Mouse (Mus musculus) embryonic facial prominence, embryonic 11.5 days (tissue): ENCODE measurements around the gene Nckipsd. TPM values are rescaled to one million over a fixed set of nuclear protein-coding genes. Genes with fewer than 3 reads are reported as not detected.

Experiments
- ATAC-seq: fragments of 200-750 bp; cut with Nextera tagmentation; replicated peaks from 2 replicates; pipeline ENCODE4 v1.8.0; 2017; ENCODE audit warnings: low read depth; ENCODE audit not compliant: insufficient number of reproducible peaks, low FRiP score, low TSS enrichment
- DNase-seq: peaks from one replicate; pipeline ENCODE4 v3.0.0-alpha.2; 2015; ENCODE audit warnings: low spot score
- H3K27ac ChIP-seq: fragments of 300-500 bp; sonication (generic); replicated peaks from 2 replicates; pipeline ENCODE4 v1.5.1; 2014; ENCODE audit warnings: mild to moderate bottlenecking, low read depth, low read length, control low read depth
- H3K27me3 ChIP-seq: fragments of 300-500 bp; sonication (generic); 2 replicates; pipeline ENCODE4 v1.6.1; 2014; ENCODE audit warnings: mild to moderate bottlenecking, low read length, moderate library complexity, mixed read lengths; ENCODE audit not compliant: control insufficient read depth, insufficient read depth
- H3K36me3 ChIP-seq: fragments of 300-500 bp; sonication (generic); replicated peaks from 2 replicates; pipeline ENCODE4 v1.6.1; 2014; ENCODE audit warnings: low read depth, mild to moderate bottlenecking, low read length, moderate library complexity, mixed read lengths; ENCODE audit not compliant: control insufficient read depth, insufficient read depth
- H3K4me1 ChIP-seq: fragments of 300-500 bp; sonication (generic); 2 replicates; pipeline ENCODE4 v1.6.1; 2014; ENCODE audit warnings: low read length, mixed read lengths; ENCODE audit not compliant: control insufficient read depth, insufficient read depth
- H3K4me2 ChIP-seq: fragments of 300-500 bp; sonication (generic); 2 replicates; pipeline ENCODE4 v1.6.1; 2014; ENCODE audit warnings: low read depth, mild to moderate bottlenecking, control low read depth, low read length, moderate library complexity
- H3K4me3 ChIP-seq: fragments of 300-500 bp; sonication (generic); 2 replicates; pipeline ENCODE4 v1.5.1; 2014; ENCODE audit warnings: low read depth, low read length, control low read depth
- H3K9ac ChIP-seq: fragments of 300-500 bp; sonication (generic); replicated peaks from 2 replicates; pipeline ENCODE4 v1.6.1; 2014; ENCODE audit warnings: mild to moderate bottlenecking, control low read depth, low read length
- H3K9me3 ChIP-seq: fragments of 300-500 bp; sonication (generic); replicated peaks from 2 replicates; pipeline ENCODE4 v1.6.1; 2016; ENCODE audit warnings: mild to moderate bottlenecking, low read length, inconsistent platforms, mixed read lengths; ENCODE audit not compliant: control insufficient read depth
- WGBS: fragments of 180-500 bp; shearing (Covaris S2); extraction: QIAGEN DNeasy Blood & Tissue Kit; methylation state at CpG from one replicate; pipeline ENCODE4 v1.1.7; 2014; 5-methylcytosine and 5-hydroxymethylcytosine counted together
- polyA plus RNA-seq: library from polyadenylated mRNA; unstranded; fragments of >200 nt; fragmentation: Nextera tagmentation; extraction: Ambion mirVana; gene quantifications from 2 replicates; pipeline ENCODE4 v1.2.1, GENCODE M21; 2014

Nckipsd gene
- polyA plus RNA-seq, 1 experiment from 2014 or later: 9.1 TPM

DNA sequence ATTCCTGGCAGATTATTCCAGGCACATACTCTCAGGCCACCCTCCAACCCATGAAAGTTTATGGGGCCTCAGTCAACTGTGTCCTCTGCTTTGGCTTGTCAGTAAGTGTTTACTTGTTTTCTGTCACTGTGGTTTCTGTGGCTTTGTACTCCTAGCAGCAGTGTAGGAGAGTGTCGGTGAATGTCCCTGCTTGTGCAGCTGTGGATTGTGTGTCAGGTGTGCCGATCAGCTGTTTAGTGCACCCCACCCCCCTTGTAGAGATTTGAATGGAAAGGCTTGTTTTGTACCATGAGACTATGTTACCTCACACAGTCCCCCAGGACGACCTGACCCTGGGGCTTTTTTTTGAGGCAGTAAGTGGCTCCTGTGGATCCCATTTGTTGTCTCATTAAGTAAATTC, 15.4 kb upstream of the Nckipsd start:
- no peaks in the 10 kb centered on the region for H3K4me1 ChIP-seq
- ATAC-seq (no peak), DNase-seq (no peak)
- no peaks in the 10 kb centered on the region for H3K27me3 ChIP-seq
- H3K9me3 ChIP-seq: no peaks in the 10 kb centered on the region
- no peak overlapping the region for H3K27ac ChIP-seq
- 56% methylated on average over 3 of the region's 3 CpGs for WGBS
- H3K4me2 ChIP-seq: no peak overlapping the region
- H3K9ac ChIP-seq: no peak overlapping the region
- H3K36me3 ChIP-seq: peaks cover 2% of the 10 kb centered on the region; the same call in 1 of the 2 replicates
- H3K4me3 ChIP-seq: no peak overlapping the region

DNA sequence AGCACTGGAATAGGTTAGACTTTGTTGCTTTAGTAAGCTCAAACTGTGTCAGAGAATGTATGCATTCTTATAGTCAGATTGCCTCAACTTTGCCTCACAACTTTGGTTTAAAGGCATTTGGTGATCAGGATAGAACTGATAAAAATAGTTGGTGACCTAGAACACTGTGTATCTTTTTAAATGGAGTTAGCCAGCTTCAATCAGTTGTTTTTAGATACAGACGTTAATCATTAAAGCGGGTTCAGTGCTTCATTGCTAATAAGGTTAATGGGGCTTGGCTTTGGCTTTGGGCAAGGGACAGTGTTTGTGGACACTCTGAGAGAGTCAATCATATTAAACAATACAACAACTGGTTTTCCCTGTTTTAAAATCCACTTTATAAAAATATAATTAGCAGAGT, 12.9 kb upstream of the Nckipsd start:
- ATAC-seq (no peak), DNase-seq (no peak)
- Histone ChIP-seq H3K27me3 (no peaks in the 10 kb centered on the region), H3K9ac (no peak overlapping the region), H3K9me3 (no peaks in the 10 kb centered on the region), H3K4me3 (no peak overlapping the region), H3K4me2 (no peak overlapping the region), H3K27ac (no peak overlapping the region), H3K4me1 (no peaks in the 10 kb centered on the region), H3K36me3 (peaks cover 17% of the 10 kb centered on the region)
- WGBS: 73% methylated on average over 2 of the region's 2 CpGs

DNA sequence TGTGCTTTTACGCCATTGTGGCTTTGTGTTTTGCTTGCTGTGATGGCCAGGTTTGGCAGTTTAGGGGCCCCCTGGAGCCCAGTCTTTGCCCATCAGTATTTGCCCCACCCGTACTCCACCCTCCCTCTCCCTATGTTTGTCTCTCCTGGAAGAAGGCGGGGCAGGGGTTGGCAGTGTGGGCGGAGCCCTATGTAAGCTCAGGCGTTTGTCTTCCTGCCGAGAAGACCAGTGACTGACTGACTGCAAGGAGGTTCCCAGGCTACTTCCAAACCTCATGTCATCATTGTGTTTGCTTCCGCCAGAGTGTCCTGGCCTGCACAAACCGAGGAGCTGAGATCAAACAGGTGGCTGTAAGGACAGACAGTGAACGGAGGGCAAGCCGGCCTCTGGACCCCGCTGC, 12.4 kb upstream of the Nckipsd start:
- DNase-seq: no peak
- H3K4me2 ChIP-seq: no peak overlapping the region
- H3K36me3 ChIP-seq: peaks cover 17% of the 10 kb centered on the region
- no peaks in the 10 kb centered on the region for H3K9me3 ChIP-seq
- 46% methylated on average over 11 of the region's 11 CpGs for WGBS
- no peak overlapping the region for H3K9ac ChIP-seq
- no peaks in the 10 kb centered on the region for H3K27me3 ChIP-seq
- no peak overlapping the region for H3K27ac ChIP-seq
- H3K4me3 ChIP-seq: no peak overlapping the region
- ATAC-seq: no peak; the same call in 1 of the 2 replicates
- no peaks in the 10 kb centered on the region for H3K4me1 ChIP-seq

DNA sequence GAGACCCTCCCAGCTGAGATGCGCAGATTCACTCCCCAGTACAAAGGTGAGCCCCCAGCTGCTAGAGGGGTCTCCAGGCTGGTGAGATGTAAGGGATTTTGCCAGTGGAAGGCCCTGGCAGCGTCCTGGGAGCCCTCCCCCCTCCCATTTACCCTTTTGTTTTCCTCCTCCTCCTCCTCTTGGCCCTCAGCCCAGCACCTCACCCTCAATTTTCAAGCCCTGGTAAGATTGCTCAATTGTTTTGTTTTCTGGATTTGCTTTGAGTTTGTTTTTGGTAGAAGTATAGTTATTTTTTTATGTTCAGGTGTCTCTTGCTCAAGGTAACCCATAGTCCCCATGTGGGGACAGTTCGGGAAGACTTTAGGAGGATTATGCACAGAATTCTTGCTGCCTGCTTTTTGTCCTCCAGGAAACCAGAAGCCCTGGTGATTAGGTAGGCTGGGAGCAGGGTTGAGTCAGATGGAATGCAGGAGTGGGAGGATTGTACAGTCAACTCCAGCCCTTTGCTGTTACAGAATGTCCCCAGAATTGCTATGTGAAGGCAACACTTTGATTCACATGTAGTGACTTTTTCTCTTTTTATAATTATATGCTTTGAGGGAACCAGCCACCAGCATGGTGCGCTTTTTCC, 11.7 kb upstream of the Nckipsd start:
- Histone ChIP-seq H3K4me3 (no peak overlapping the region), H3K27me3 (no peaks in the 10 kb centered on the region), H3K36me3 (peaks cover 17% of the 10 kb centered on the region), H3K9ac (no peak overlapping the region), H3K4me1 (no peaks in the 10 kb centered on the region), H3K27ac (no peak overlapping the region), H3K9me3 (no peaks in the 10 kb centered on the region), H3K4me2 (no peak overlapping the region)
- 88% methylated on average over 4 of the region's 4 CpGs for WGBS
- ATAC-seq (no peak), DNase-seq (no peak)

DNA sequence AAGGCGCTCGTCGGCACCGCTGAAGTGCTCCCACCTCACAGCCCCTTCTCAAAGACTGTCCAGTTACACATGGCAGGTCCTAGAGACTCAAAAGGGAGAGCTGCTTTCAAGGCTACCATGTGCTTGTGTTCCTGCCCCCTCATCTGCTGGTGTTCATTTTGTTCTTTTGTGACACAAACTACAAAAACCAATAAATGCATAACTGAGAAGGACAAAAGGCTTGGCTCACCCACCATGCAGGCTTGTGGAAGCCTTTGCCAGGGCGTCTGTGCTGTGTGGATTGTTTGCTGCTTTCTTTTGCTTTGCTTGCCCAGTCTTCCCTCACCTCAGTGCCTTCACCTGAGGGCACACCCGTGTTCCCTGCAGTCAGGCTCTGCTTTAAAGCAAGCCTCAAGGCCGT, 10.7 kb upstream of the Nckipsd start:
- Histone ChIP-seq H3K9me3 (no peaks in the 10 kb centered on the region), H3K27ac (no peak overlapping the region), H3K36me3 (peaks cover 17% of the 10 kb centered on the region), H3K4me2 (no peak overlapping the region), H3K9ac (no peak overlapping the region), H3K27me3 (no peaks in the 10 kb centered on the region), H3K4me3 (no peak overlapping the region), H3K4me1 (no peaks in the 10 kb centered on the region)
- DNase-seq: no peak
- 88% methylated on average over 7 of the region's 7 CpGs for WGBS
- no peak for ATAC-seq

DNA sequence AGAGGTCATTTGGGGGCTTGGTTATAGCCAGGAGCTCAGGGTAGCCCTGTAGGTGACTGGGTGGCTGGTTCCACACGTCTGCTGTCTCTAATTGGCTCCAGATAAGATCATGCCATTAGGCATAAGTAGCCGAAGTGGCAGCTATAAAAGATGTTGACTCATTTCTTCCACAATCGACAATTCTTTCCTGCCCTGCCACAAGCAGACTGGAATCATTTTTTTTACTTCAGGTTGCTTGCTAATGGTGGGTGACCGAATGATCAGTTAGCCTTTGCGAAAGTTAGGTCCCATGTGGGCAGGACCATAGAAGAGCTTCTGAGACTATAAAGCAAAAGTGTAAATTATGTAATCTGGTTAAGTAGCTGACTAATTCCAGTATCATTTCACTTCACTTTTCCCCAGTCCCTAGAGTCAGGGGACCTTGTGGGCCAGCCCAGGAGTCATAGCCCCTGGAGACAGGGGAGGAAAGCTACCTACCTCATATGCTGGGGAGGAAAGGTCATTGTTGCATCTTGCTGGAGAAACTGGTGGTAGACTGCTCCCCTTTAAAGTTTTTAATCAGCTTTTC, 9.6 kb upstream of the Nckipsd start:
- no peak for DNase-seq
- Histone ChIP-seq H3K27ac (no peak overlapping the region), H3K36me3 (peaks cover 20% of the 10 kb centered on the region), H3K9ac (no peak overlapping the region), H3K4me1 (no peaks in the 10 kb centered on the region), H3K9me3 (no peaks in the 10 kb centered on the region), H3K4me3 (no peak overlapping the region), H3K27me3 (no peaks in the 10 kb centered on the region), H3K4me2 (no peak overlapping the region)
- 84% methylated on average over 5 of the region's 5 CpGs for WGBS
- no peak for ATAC-seq

DNA sequence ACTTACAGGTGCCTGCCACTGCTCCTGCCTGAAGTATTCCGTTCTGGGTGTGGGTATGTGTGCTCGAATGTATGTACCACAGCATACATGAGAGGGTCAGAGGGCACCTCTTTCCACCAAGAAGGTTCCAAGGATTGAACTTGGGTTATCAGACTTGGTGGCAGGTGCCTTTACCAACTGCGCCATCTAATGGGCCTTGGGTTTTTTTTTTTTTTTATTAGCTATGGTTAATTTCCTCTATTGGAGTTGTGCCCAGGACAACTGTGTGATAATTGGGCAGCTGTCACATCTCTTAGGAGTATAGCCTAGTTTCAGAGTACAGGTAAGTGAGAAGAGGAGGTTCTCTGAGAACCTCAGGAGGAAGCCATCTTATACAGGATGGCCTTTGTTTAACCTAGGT, 8.6 kb upstream of the Nckipsd start:
- DNase-seq (no peak), ATAC-seq (no peak)
- Histone ChIP-seq H3K9me3 (no peaks in the 10 kb centered on the region), H3K27ac (no peak overlapping the region), H3K4me2 (no peak overlapping the region), H3K27me3 (no peaks in the 10 kb centered on the region), H3K4me1 (no peaks in the 10 kb centered on the region), H3K36me3 (peaks cover 20% of the 10 kb centered on the region), H3K9ac (no peak overlapping the region), H3K4me3 (no peak overlapping the region)
- WGBS: 85% methylated on average over 3 of the region's 3 CpGs

DNA sequence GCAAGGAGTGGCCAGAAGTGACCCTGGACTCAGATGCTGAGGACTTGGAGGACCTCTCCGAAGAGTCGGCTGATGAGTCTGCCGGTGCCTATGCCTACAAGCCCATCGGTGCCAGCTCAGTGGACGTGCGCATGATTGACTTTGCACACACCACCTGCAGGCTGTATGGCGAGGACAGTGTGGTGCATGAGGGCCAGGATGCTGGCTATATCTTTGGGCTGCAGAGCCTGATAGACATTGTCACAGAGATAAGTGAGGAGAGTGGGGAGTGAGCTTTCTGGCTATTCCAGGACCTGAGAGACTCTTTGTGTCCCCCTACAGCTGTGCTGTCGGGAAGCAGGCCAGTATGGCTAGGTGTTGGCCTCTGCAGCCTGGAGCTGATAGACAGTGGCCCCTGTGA, 2.4 kb upstream of the Nckipsd start:
- Histone ChIP-seq H3K4me3 (no peak overlapping the region), H3K27ac (no peak overlapping the region), H3K36me3 (peaks cover 7% of the 10 kb centered on the region), H3K9ac (no peak overlapping the region), H3K9me3 (no peaks in the 10 kb centered on the region), H3K27me3 (no peaks in the 10 kb centered on the region), H3K4me1 (peaks cover 4% of the 10 kb centered on the region; the same call in 1 of the 2 replicates), H3K4me2 (no peak overlapping the region)
- WGBS: 93% methylated on average over 8 of the region's 8 CpGs
- ATAC-seq: no peak
- no peak for DNase-seq
